Mouse (Mus musculus) testis, adult 2 months (tissue): ENCODE measurements around the gene Hoxd9. TPM values are rescaled to one million over a fixed set of nuclear protein-coding genes. Genes with fewer than 3 reads are reported as not detected.
A peak's percentile ranks its signal among the peaks of the same experiment; 100 is the strongest.

Source experiments
- H3K27ac ChIP-seq: fragments of 200-500 bp; 2 replicates; pipeline ENCODE4 v1.5.1; 2012; ENCODE audit warnings: low read depth, low read length; ENCODE audit not compliant: control insufficient read depth, insufficient read depth
- H3K27me3 ChIP-seq: fragments of 200-500 bp; 2 replicates; pipeline ENCODE4 v1.6.1; 2012; ENCODE audit warnings: mild to moderate bottlenecking, low read length, moderate library complexity; ENCODE audit not compliant: control insufficient read depth, insufficient read depth
- H3K36me3 ChIP-seq: fragments of 200-500 bp; 2 replicates; pipeline ENCODE4 v1.6.1; 2012; ENCODE audit warnings: mild to moderate bottlenecking, low read length; ENCODE audit not compliant: control insufficient read depth, insufficient read depth
- H3K4me1 ChIP-seq: fragments of 200-500 bp; 2 replicates; pipeline ENCODE4 v1.6.1; 2012; ENCODE audit warnings: low read length; ENCODE audit not compliant: control insufficient read depth, insufficient read depth
- H3K4me3 ChIP-seq: fragments of 200-500 bp; 2 replicates; pipeline ENCODE4 v1.5.1; 2012; ENCODE audit warnings: low read depth, mild to moderate bottlenecking, low read length, moderate library complexity, mixed read lengths; ENCODE audit not compliant: control insufficient read depth
- CTCF ChIP-seq: fragments of 200-500 bp; IDR thresholded peaks from 2 replicates; pipeline ENCODE4 v1.5.1; 2012; ENCODE audit warnings: low read depth, mild to moderate bottlenecking, inconsistent platforms, low read length, moderate library complexity; ENCODE audit not compliant: control insufficient read depth, insufficient read depth, insufficient replicate concordance
- POLR2A ChIP-seq: fragments of 200-500 bp; IDR thresholded peaks from 2 replicates; pipeline ENCODE4 v1.6.1; 2012; ENCODE audit warnings: low read depth, mild to moderate bottlenecking, inconsistent platforms, low read length, moderate library complexity; ENCODE audit not compliant: control insufficient read depth
- polyA plus RNA-seq: library from polyadenylated mRNA; depleted of rRNA; stranded (reverse); fragments of >200 nt; gene quantifications from 2 replicates; pipeline ENCODE4 v1.2.3, GENCODE M21; 2012

Gene Hoxd9
- polyA plus RNA-seq, 1 experiment: 1.8 TPM

DNA sequence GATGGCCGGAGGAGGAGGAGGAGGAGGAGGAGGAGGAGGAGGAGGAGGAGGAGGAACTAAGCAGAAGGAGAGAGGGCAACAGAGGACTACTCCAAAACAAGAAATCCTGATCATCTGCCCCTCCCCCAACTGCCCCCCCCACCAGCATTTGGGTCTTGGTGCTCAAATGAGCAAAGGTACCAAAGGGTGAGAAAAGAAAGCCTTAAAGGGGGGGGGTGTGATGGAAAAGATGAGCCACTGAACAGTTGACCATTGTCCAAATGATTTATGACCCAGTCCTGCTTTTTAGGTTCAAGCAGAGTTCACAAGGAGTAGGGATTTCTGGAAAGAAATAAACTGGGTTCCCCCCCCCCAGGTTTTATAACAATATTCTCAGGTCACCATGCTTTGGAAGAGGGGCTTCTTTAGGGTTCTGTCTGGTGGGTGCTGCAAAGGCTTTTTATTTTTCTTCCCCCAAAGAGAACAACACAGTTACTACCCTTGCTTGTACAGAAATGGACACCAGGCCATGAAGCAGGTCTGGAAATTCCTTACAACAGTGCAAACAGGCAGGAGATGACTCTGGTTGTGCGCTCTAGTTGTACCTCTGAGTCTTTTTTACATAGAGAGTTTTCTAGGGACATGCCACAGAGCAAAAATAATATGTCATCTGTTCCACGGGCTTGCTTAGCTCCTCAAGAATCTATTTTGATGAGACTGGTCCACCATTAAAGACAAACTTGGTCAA lies 43.9 kb downstream of the Hoxd9 start:
- TF ChIP-seq CTCF (no peak), POLR2A (no peak)
- Histone ChIP-seq H3K36me3 (no peaks in the 10 kb centered on the region), H3K27ac (no peak overlapping the region), H3K4me3 (no peak overlapping the region), H3K4me1 (peaks cover 6% of the 10 kb centered on the region; the same call in 1 of the 2 replicates), H3K27me3 (peaks cover 2% of the 10 kb centered on the region)

DNA sequence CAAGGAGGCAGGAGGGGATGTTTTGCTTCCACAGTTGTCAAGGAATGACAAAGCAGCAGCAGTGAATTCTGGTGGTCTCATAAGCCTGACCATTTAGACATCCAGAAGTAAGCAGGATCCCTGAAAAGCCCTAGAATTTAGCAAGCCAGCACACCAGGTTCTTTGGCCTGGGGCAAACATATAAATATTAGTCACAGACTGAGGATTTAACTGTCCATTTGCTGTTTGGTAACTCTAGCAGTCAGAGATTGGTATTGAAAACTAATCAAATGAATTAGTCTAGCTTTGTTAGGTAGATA lies 44.4 kb downstream of the Hoxd9 start:
- H3K27ac ChIP-seq: no peak overlapping the region
- no peak for TF ChIP-seq CTCF
- no peak for TF ChIP-seq POLR2A
- no peaks in the 10 kb centered on the region for H3K36me3 ChIP-seq
- peaks cover 10% of the 10 kb centered on the region for H3K4me1 ChIP-seq
- peaks cover 2% of the 10 kb centered on the region for H3K27me3 ChIP-seq
- H3K4me3 ChIP-seq: no peak overlapping the region

DNA sequence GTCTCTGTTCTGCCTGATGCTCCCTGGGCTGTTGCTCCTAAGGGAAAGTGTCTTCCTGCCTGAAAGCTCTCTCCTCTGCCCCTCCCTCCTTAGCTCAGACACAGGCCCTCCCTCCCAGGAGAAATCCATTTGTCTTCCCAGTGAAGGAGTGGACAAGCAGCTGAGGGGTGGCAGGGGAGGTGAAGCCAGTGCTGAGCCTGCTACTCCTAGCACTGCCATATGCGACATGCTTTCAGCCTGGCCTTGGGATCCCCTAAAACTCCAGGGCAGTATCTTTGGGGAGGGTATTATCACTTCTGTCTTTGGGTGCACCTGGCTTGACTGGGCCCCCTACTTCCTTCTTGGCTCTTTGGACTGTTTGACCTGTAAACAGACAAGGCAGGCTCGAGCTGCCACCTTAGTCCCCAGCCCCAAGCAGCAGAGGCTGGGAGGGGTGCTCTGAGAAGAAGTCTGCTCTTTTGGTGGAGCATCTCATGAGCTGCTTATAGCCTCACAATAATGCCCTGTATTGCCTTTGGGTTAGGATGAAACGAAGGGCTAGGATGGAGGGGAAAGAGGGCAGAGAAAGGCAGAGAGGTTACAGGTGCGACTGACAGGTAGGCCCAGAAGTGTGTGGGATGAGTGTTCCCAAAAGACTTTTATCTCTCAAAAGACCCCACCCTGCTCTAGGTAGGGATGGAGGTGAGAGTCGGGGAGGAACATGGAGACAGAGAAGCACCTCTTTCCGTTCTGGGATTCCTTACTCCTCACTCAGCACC lies 48.2 kb downstream of the Hoxd9 start:
- H3K4me1 ChIP-seq: peaks cover 19% of the 10 kb centered on the region
- peaks cover 3% of the 10 kb centered on the region for H3K27me3 ChIP-seq
- H3K4me3 ChIP-seq: no peak overlapping the region; the same call in 1 of the 2 replicates
- no peak overlapping the region for H3K27ac ChIP-seq
- TF ChIP-seq POLR2A: no peak
- TF ChIP-seq CTCF: no peak
- no peaks in the 10 kb centered on the region for H3K36me3 ChIP-seq

DNA sequence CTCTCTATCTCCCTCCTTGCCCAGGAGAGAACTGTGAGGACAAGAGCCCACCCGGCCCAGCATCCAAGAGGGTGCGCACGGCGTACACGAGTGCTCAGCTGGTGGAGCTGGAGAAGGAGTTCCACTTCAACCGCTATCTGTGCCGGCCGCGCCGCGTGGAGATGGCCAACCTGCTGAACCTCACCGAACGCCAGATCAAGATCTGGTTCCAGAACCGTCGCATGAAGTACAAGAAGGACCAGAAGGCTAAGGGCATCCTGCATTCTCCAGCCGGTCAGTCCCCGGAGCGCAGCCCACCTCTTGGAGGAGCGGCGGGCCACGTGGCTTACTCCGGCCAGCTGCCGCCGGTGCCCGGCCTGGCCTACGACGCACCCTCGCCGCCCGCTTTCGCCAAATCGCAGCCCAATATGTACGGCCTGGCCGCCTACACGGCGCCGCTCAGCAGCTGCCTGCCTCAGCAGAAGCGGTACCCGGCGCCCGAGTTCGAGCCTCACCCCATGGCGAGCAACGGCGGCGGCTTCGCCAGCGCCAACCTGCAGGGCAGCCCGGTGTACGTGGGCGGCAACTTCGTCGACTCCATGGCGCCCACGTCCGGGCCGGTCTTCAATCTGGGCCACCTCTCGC lies 48.9 kb downstream of the Hoxd9 start:
- Histone ChIP-seq H3K36me3 (no peaks in the 10 kb centered on the region), H3K4me3 (peak overlapping the region; percentile 30), H3K4me1 (peaks cover 19% of the 10 kb centered on the region), H3K27ac (no peak overlapping the region), H3K27me3 (peaks cover 3% of the 10 kb centered on the region)
- TF ChIP-seq POLR2A: no peak; the same call in 1 of the 2 replicates
- no peak for TF ChIP-seq CTCF

DNA sequence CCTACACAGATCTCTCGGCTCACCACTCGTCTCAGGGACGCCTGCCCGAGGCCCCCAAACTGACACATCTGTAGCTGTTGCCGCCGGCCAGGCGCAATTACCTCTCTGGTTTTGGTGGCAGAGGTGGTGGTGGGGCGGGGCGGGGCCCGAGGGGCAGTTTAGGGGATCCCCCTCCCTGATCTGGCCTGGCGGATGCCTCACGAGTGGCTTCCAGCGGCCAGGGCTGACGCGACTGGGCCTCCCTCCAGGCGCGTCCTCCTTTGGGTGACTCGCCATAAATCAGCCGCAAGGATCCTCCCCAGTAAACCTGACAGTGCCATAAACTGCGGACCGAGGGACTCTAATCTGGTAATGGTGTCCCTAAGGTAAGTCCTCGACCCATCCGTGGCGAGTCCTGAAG lies 49.5 kb downstream of the Hoxd9 start:
- H3K27me3 ChIP-seq: peaks cover 5% of the 10 kb centered on the region
- H3K4me1 ChIP-seq: peaks cover 19% of the 10 kb centered on the region
- H3K4me3 ChIP-seq: peak overlapping the region; percentile 30
- TF ChIP-seq CTCF: no peak
- no peak for TF ChIP-seq POLR2A
- H3K27ac ChIP-seq: no peak overlapping the region
- no peaks in the 10 kb centered on the region for H3K36me3 ChIP-seq

DNA sequence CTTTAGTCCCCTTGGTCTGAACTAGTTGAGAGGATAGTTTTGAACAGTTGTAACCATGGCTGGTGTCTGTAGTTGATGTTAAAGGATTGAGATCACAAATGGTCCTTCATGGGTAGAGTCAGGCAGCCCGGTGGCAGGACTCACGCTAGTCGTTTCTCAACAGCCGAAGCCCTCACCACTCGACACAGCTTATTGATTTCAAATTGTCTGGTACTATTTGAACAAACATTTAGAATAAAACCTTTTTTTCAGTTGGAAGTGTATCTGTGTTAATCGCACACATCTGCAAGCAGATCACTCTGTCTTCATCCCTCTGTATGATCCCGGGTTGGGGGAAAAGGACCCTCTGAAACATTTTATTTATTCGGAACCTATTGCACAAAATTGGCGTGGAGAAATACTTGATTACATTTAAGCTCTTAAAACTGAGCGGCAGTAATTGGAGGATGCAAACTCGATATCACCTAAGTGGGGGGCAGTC lies 50.2 kb downstream of the Hoxd9 start:
- H3K27me3 ChIP-seq: peaks cover 5% of the 10 kb centered on the region
- H3K4me1 ChIP-seq: peaks cover 23% of the 10 kb centered on the region
- no peak for TF ChIP-seq CTCF
- no peak for TF ChIP-seq POLR2A
- no peak overlapping the region for H3K27ac ChIP-seq
- no peaks in the 10 kb centered on the region for H3K36me3 ChIP-seq
- H3K4me3 ChIP-seq: no peak overlapping the region

DNA sequence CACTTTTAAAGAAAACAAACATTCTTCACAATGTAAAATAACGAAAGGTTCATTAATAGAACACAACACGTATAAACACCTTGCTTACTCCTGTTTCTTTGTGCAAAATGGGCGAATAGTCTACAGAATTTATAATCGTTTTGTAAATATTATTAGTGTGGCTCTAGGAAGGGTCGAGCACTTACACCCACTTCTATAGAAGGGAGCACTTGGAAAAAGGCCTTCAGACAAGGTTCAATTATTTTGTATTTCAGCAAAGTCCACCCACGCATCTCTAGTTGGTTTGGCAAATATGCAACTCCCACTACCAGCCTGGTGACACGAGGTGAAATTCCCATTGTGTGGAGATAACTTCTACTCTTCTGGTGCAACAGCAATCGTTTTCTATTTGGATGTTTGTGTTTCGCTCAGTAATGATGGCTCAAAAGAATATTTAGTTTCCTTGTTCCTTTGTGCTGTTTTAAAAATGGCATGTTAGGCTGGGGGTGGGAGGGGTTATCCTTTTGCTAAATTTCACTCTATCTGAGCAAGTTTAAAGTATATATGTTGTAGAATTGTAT lies 51.0 kb downstream of the Hoxd9 start:
- H3K36me3 ChIP-seq: no peaks in the 10 kb centered on the region
- no peak for TF ChIP-seq CTCF
- TF ChIP-seq POLR2A: no peak
- no peak overlapping the region for H3K27ac ChIP-seq
- peaks cover 30% of the 10 kb centered on the region for H3K4me1 ChIP-seq
- peaks cover 8% of the 10 kb centered on the region for H3K27me3 ChIP-seq
- no peak overlapping the region for H3K4me3 ChIP-seq
